ENCODE assay signal across 19 mouse cellular contexts in the genomic region with DNA sequence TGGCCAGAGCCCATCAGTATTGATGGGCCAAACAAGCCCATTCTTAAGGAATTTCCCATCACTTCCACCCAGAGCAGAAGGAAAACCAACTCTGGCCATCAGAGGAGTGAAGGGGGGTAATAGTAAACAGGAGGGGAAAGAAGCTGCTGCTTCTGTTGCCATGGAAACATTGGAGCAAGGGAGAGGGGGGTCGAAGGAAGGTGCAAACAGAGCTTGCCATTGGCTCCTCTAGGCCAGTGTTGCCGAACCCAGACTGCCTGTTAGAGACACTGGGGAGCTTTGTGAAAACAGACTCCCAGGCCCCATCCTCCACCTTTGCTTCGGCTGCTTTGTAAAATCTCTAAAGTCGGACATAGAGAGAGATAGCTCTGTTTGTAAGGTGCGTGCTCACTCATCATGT. TPM values are rescaled to one million over a fixed set of nuclear protein-coding genes. Genes with fewer than 3 reads are reported as not detected.
A peak's percentile ranks its signal among the peaks of the same experiment; 100 is the strongest.
DNase-seq lines count a peak whose midpoint lies in the region; ATAC-seq and TF ChIP-seq lines count a peak whose summit lies in the region.
"Had no signal": no experiment of that assay in that cellular context is flagged by ENCODE, and none has a peak within 500 bp of the region (broad histone marks: within the 10 kb centered on the region; RNA-seq: fewer than 3 reads in every experiment).

No protein-coding gene starts in this region.

- H3K36me3 ChIP-seq in forebrain, postnatal 0 days (ENCODE audit: insufficient read depth), result no peaks in the 10 kb centered on the region
- H3K36me3 ChIP-seq: hindbrain, embryonic 13.5 days; limb, embryonic 12.5 days; liver, embryonic 12.5 days had no signal

- peaks cover 5% of the 10 kb centered on the region for H3K4me1 ChIP-seq in forebrain, postnatal 0 days (ENCODE audit: insufficient read depth)
- H3K4me1 ChIP-seq: liver, embryonic 12.5 days had no signal

- H3K4me3 ChIP-seq in gastrocnemius, adult 2 months, result no peak overlapping the region
- H3K4me3 ChIP-seq in forebrain, postnatal 0 days (ENCODE audit: low read depth, low read length), result no peak overlapping the region
- H3K4me3 ChIP-seq: hindbrain, embryonic 13.5 days; limb, embryonic 12.5 days; liver, embryonic 12.5 days; myocyte had no signal

- H3K27me3 ChIP-seq in forebrain, postnatal 0 days (ENCODE audit: insufficient read depth, low read length), result no peaks in the 10 kb centered on the region
- H3K27me3 ChIP-seq: hindbrain, embryonic 13.5 days; limb, embryonic 12.5 days; liver, embryonic 12.5 days had no signal

- peak overlapping the region; percentile 95; the same call in 1 of the 2 replicates for H3K27ac ChIP-seq in gastrocnemius, adult 2 months
- no peak overlapping the region for H3K27ac ChIP-seq in forebrain, postnatal 0 days (ENCODE audit: low read depth, low read length)
- H3K27ac ChIP-seq: hindbrain, embryonic 13.5 days; limb, embryonic 12.5 days; liver, embryonic 12.5 days; stomach, postnatal 0 days had no signal

- intact Hi-C loops in gastrocnemius, adult 2 months (cut with DNase I), result no loop called here
- intact Hi-C loops in gastrocnemius, postnatal 14 days (cut with DNase I; ENCODE audit: low total_unique reads), result no loop called here

- whole genome bisulfite sequencing in forebrain, postnatal 0 days, result 46% methylated on average over 5 of the region's 5 CpGs

- no peak for DNase-seq in gastrocnemius, adult 2 months
- no peak for DNase-seq in gastrocnemius, postnatal 14 days
- peak; percentile 34 for DNase-seq in retina, postnatal 1 day
- DNase-seq in retina, embryonic 14.5 days (ENCODE audit: low spot score), result no peak
- no peak for DNase-seq in forebrain, postnatal 0 days
- DNase-seq in kidney, adult 8-10 months, result no peak
- DNase-seq in heart, adult 11 months, result no peak
- DNase-seq: adrenal gland, adult 2 months; gastrocnemius, postnatal 25 days; lung, adult 2 months; lung, postnatal 36 days; right cerebral cortex, postnatal 4 days; thymus, postnatal 25 days had no signal

- no peaks in the 10 kb centered on the region for H3K9me3 ChIP-seq in forebrain, postnatal 0 days (ENCODE audit: low read length)
- H3K9me3 ChIP-seq: hindbrain, embryonic 13.5 days; limb, embryonic 12.5 days; liver, embryonic 12.5 days had no signal

- TF ChIP-seq CTCF in gastrocnemius, adult 2 months (IDR thresholded peaks at IDR 0.05), result no peak
- no peak for TF ChIP-seq CTCF in forebrain, postnatal 0 days (IDR thresholded peaks at IDR 0.05; ENCODE audit: low read depth)

- ATAC-seq in forebrain, postnatal 0 days, result peak; percentile 78
- ATAC-seq: intestine, embryonic 16.5 days; liver, embryonic 12.5 days had no signal

- H3K9ac ChIP-seq in forebrain, postnatal 0 days, result no peak overlapping the region
- H3K9ac ChIP-seq: hindbrain, embryonic 13.5 days; limb, embryonic 12.5 days; liver, embryonic 12.5 days had no signal

- H3K4me2 ChIP-seq in forebrain, postnatal 0 days (ENCODE audit: low read depth), result no peak overlapping the region
- H3K4me2 ChIP-seq: hindbrain, embryonic 13.5 days; limb, embryonic 12.5 days; liver, embryonic 12.5 days had no signal

RNA-seq across cellular contexts. Expression of gene Pomgnt2, which starts 33.8 kb away (rescaled TPM):
- 10 to 100 TPM; 14.9 to 16.7 TPM for total RNA-seq in gastrocnemius, adult 2 months (2021)
- total RNA-seq in gastrocnemius, postnatal 14 days (2021), result 1 to 10 TPM; 7.1 to 9.0 TPM
- 64.6 and 85.7 TPM in 2 replicates for total RNA-seq in forebrain, postnatal 0 days (2014; rRNA removed)
- polyA plus RNA-seq in forebrain, postnatal 0 days (2015; fragmentation: Nextera tagmentation; extraction: Ambion mirVana), result 28.3 and 35.6 TPM in 2 replicates
